Mouse (Mus musculus) midbrain, postnatal 0 days (tissue): ENCODE data around the gene Pax7. TPM values are rescaled to one million over a fixed set of nuclear protein-coding genes. Genes with fewer than 3 reads are reported as not detected.

ENCODE experiments used
- ATAC-seq: fragments of 200-750 bp; cut with Nextera tagmentation; 2 replicates; pipeline ENCODE4 v1.8.0; 2017; ENCODE audit warnings: moderate number of reproducible peaks, mild to moderate bottlenecking, moderate TSS enrichment, moderate library complexity; ENCODE audit not compliant: low FRiP score
- DNase-seq: peaks from one replicate; pipeline ENCODE4 v3.0.0-alpha.2; 2015; ENCODE audit warnings: low spot score
- H3K27ac ChIP-seq: fragments of 300-500 bp; sonication (generic); 2 replicates; pipeline ENCODE4 v1.5.1; 2014; ENCODE audit warnings: low read depth, mild to moderate bottlenecking, low read length, mixed read lengths
- H3K27me3 ChIP-seq: fragments of 300-500 bp; sonication (generic); 2 replicates; pipeline ENCODE4 v1.6.1; 2014; ENCODE audit warnings: low read length, control low read depth, mixed read lengths; ENCODE audit not compliant: insufficient read depth
- H3K36me3 ChIP-seq: fragments of 300-500 bp; sonication (generic); 2 replicates; pipeline ENCODE4 v1.6.1; 2014; ENCODE audit warnings: low read length, control low read depth, mixed read lengths; ENCODE audit not compliant: insufficient read depth
- H3K4me1 ChIP-seq: fragments of 300-500 bp; sonication (generic); 2 replicates; pipeline ENCODE4 v1.6.1; 2014; ENCODE audit warnings: mild to moderate bottlenecking, control low read depth, antibody characterized with exemption, low read length, mixed read lengths; ENCODE audit not compliant: insufficient read depth
- H3K4me2 ChIP-seq: fragments of 300-500 bp; sonication (generic); 2 replicates; pipeline ENCODE4 v1.6.1; 2014; ENCODE audit warnings: low read depth, mild to moderate bottlenecking, low read length, mixed read lengths; ENCODE audit not compliant: poor library complexity, severe bottlenecking
- H3K4me3 ChIP-seq: fragments of 300-500 bp; sonication (generic); 2 replicates; pipeline ENCODE4 v1.5.1; 2014; ENCODE audit warnings: low read depth, mild to moderate bottlenecking, low read length, moderate library complexity
- H3K9ac ChIP-seq: fragments of 300-500 bp; sonication (generic); replicated peaks from 2 replicates; pipeline ENCODE4 v1.6.1; 2014; ENCODE audit warnings: mild to moderate bottlenecking, low read length, moderate library complexity, mixed read lengths; ENCODE audit not compliant: poor library complexity, severe bottlenecking
- H3K9me3 ChIP-seq: fragments of 300-500 bp; sonication (generic); 2 replicates; pipeline ENCODE4 v1.6.1; 2016; ENCODE audit warnings: low read length, control low read depth
- CTCF ChIP-seq: IDR thresholded peaks from 2 replicates; pipeline ENCODE4 v1.5.1; 2016; ENCODE audit warnings: antibody characterized with exemption, mild to moderate bottlenecking
- WGBS: fragments of 180-500 bp; shearing (Covaris S2); extraction: QIAGEN DNeasy Blood & Tissue Kit; methylation state at CpG from one replicate; pipeline ENCODE4 v1.1.7; 2014; 5-methylcytosine and 5-hydroxymethylcytosine counted together
- polyA plus RNA-seq: library from polyadenylated mRNA; unstranded; fragments of >200 nt; fragmentation: Nextera tagmentation; extraction: Ambion mirVana; gene quantifications from 2 replicates; pipeline ENCODE4 v1.2.1, GENCODE M21; 2015
- total RNA-seq: library from RNA; depleted of rRNA; stranded (reverse); fragments of >200 nt; gene quantifications from 2 replicates; pipeline ENCODE4 v1.2.3, GENCODE M21; 2014

Gene Pax7
- total and polyA plus RNA-seq, 2 experiments from 2014 or later, result 3.0 to 34.9 TPM

GRCm38 (mm10) chr4:139824572-139825325 lies 8.6 kb downstream of the Pax7 start:
- peak overlapping the region; percentile 34 for H3K4me2 ChIP-seq
- no peaks in the 10 kb centered on the region for H3K36me3 ChIP-seq
- ATAC-seq (no peak), DNase-seq (no peak)
- TF ChIP-seq CTCF, result no peak
- no peaks in the 10 kb centered on the region for H3K4me1 ChIP-seq
- H3K27me3 ChIP-seq, result peaks cover 47% of the 10 kb centered on the region
- WGBS, result 3% methylated on average over 22 of the region's 22 CpGs
- H3K9me3 ChIP-seq, result no peaks in the 10 kb centered on the region
- H3K4me3 ChIP-seq, result peak overlapping the region; percentile 6; the same call in 1 of the 2 replicates
- 0 out of 2 replicates have a peak overlapping the region, but pooled peaks have one; percentile 2 for H3K9ac ChIP-seq
- peak overlapping the region; percentile 32; the same call in 1 of the 2 replicates for H3K27ac ChIP-seq

GRCm38 (mm10) chr4:139823870-139824472 lies 9.4 kb downstream of the Pax7 start:
- peak overlapping the region; percentile 13; the same call in 1 of the 2 replicates for H3K4me3 ChIP-seq
- peak overlapping the region; percentile 57 for H3K27ac ChIP-seq
- no peaks in the 10 kb centered on the region for H3K36me3 ChIP-seq
- no peak for DNase-seq
- under 1% methylated on average over 31 of the region's 32 CpGs for WGBS
- no peaks in the 10 kb centered on the region for H3K4me1 ChIP-seq
- ATAC-seq, result peak; percentile 50; the same call in 1 of the 2 replicates
- H3K9me3 ChIP-seq, result no peaks in the 10 kb centered on the region
- peaks cover 48% of the 10 kb centered on the region for H3K27me3 ChIP-seq
- 0 out of 2 replicates have a peak overlapping the region, but pooled peaks have one; percentile 2 for H3K9ac ChIP-seq
- TF ChIP-seq CTCF, result no peak
- peak overlapping the region; percentile 34 for H3K4me2 ChIP-seq

DNA sequence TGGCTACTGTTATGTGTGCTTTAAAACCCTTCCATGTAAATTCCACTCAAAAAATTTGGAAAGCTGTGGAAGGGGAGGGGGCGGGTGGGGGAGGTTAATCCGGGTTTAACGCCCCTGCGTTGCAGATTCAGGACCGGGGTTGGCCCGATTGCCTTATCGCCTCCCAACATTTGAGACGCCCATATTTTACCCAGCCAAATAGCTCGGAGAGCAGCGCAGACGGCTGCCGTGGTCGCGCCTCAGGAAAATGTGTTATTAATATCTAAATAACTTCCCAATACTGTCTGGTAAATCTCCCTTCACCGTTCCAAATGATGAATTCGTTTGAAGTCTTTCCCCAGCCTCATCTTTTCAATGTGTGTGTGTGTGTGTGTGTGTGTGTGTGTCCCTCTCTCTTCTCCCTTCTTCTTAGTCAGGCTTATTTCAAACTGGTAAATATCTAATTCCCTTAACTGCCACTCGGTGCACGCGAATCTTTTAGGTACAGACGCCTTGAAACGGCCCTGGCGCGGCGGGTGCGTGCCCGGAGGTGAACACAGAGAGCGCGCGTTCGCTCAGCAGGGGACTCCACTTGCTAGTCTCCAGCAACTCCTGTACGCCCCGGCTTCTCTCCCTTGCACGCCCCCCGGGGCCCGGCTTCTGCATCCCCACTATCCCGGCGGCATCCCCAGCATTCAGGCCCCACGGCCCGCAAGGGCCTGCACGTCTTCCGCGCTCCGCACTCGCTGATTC lies 10.0 kb downstream of the Pax7 start:
- Histone ChIP-seq H3K9ac (0 out of 2 replicates have a peak overlapping the region, but pooled peaks have one; percentile 2), H3K27ac (peak overlapping the region; percentile 57), H3K9me3 (no peaks in the 10 kb centered on the region), H3K36me3 (no peaks in the 10 kb centered on the region), H3K27me3 (peaks cover 51% of the 10 kb centered on the region), H3K4me2 (peak overlapping the region; percentile 34), H3K4me3 (peak overlapping the region; percentile 13; the same call in 1 of the 2 replicates), H3K4me1 (no peaks in the 10 kb centered on the region)
- no peak for ATAC-seq
- no peak for DNase-seq
- under 1% methylated on average over 44 of the region's 44 CpGs for WGBS
- no peak for TF ChIP-seq CTCF

DNA sequence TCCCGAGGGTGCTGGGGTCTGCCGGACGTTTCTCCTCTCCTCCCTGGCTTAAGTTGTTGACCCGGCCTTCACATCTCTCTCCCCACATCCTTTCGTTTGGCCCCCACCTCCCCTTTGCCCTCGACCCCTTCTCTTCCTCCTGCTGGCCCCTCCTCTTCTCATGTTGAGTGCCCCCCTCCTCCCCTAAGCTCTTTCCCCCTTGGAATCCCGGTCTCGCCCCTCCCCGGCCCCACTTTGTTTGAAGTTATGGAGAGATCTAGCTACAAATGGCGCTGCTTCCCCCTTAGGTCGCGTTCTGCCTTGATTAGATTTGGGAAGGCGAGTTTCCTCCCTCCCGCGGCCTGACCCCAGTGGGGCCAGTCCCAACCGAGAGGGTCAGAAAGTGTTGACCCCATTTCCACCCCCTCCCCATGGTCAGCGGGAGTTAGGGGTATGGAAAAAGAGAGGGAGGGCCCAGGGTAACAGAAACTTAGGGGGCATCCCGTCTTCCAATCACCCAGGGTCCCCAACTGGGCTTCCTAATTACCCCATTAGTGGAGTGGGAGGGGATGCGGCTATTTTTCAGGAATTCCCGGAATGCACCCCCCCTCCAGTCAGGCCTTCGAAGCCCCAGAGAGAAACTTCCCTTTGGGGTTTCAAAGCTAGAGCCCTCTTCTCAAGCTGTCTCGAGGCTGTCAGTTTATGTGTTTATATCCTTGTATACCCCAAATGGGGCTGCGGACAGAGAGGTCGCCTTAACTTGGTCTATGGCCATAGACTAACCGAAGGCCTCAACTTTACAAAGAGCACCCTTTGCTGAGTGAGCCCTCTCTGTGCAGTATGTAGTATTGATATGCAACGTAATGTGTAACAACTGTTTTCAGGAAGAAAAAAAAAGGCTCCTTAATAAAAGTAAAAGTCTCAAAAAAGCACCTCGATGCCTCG lies 10.9 kb downstream of the Pax7 start:
- no peaks in the 10 kb centered on the region for H3K36me3 ChIP-seq
- no peak overlapping the region for H3K4me3 ChIP-seq
- no peaks in the 10 kb centered on the region for H3K4me1 ChIP-seq
- no peak for TF ChIP-seq CTCF
- no peak overlapping the region for H3K9ac ChIP-seq
- no peak for DNase-seq
- 7% methylated on average over 28 of the region's 28 CpGs for WGBS
- H3K27ac ChIP-seq, result peak overlapping the region; percentile 62; the same call in 1 of the 2 replicates
- peak overlapping the region; percentile 50; the same call in 1 of the 2 replicates for H3K4me2 ChIP-seq
- no peak for ATAC-seq
- peaks cover 57% of the 10 kb centered on the region for H3K27me3 ChIP-seq
- H3K9me3 ChIP-seq, result no peaks in the 10 kb centered on the region
